Mouse (Mus musculus) brain, embryonic 14.5 days (tissue): ENCODE results near the gene Atg4c.

ENCODE experiments used
- CTCF ChIP-seq: fragments of 200-500 bp; IDR thresholded peaks from 2 replicates; pipeline ENCODE4 v1.5.1; 2012; ENCODE audit warnings: inconsistent platforms, mild to moderate bottlenecking, moderate library complexity, borderline replicate concordance; ENCODE audit not compliant: insufficient read depth, insufficient read length; ENCODE audit errors: extremely low read depth
- POLR2A ChIP-seq: fragments of 200-500 bp; IDR thresholded peaks from 2 replicates; pipeline ENCODE4 v1.6.1; 2012; ENCODE audit warnings: mild to moderate bottlenecking, inconsistent platforms, borderline replicate concordance; ENCODE audit not compliant: poor library complexity, insufficient read depth, insufficient read length, severe bottlenecking; ENCODE audit errors: extremely low read depth

- TF ChIP-seq CTCF = no peak
- TF ChIP-seq POLR2A = no peak
These were observed 69.5 kb downstream of the Atg4c start for GRCm38 (mm10) chr4:99263191-99263590.
